Mouse (Mus musculus): ENCODE measurements around the gene Srcin1.

- TF ChIP-seq CTCF (IDR thresholded peaks at IDR 0.05; ENCODE audit: low read depth), result no peak
- no peak for TF ChIP-seq EP300 (optimal IDR thresholded peaks at IDR 0.05)
These were observed 62.9 kb downstream of the Srcin1 start for GRCm38 (mm10) chr11:97513066-97513465.
